Mouse (Mus musculus): ENCODE measurements around the gene Gpatch1. TPM values are rescaled to one million over a fixed set of nuclear protein-coding genes. Genes with fewer than 3 reads are reported as not detected.
A peak's percentile ranks its signal among the peaks of the same experiment; 100 is the strongest.
"Not testable (repeated sequence)": the region's sequence is repeated elsewhere in the genome, so short reads cannot be mapped to it uniquely, and the experiment has no call there.

Gene Gpatch1
- total RNA-seq, 1 experiment from 2014 or later, result 14.1 TPM

DNA sequence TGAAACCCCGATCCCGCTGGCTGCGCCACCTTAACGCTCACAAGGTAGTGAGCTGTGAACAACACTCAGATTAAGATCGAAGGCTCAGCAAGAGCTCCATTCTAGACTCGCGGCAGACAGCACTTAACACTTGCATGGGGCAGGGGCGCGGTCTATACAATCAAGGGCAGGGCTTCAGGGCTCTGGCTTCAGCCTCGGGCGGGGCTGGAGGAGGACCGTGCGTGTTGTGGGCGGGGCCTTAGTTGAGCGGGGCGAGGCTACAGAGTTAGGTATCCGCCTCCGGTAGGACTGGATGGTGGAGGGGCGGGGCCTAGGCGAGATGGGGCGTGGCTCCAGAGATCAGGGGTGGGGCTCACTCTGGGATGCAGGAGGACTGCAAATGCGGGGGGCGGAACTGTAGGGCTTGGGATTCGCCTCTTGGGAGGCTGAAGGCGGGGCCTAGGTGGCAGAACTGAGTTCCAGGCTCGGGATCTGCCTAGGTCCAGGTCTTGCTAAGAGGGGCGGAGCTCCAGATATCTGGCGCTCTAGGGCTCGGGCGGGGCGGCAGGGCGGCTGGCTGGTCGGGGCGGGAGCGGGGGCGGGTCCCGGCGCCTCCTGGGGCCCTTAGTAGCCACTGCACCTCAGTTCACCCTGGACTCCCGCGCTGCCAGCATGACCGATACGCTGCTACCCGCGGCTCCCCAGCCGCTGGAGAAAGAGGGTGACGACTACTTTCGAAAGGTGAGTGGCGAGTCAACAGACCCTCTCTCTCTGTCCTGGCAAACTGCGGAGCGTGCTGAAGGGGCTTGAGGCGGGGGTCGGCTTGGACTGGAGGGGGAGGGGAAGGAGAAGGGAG is 15.7 kb upstream of the Gpatch1 start, which contains the start of gene Rhpn2:
Gene Rhpn2 (plus strand): TSS at position 479 of the 835 bp plus-strand sequence.
- peak; percentile 91 for ATAC-seq (ENCODE audit: extremely low read depth, insufficient number of reproducible peaks, low FRiP score, poor library complexity, severe bottlenecking)

DNA sequence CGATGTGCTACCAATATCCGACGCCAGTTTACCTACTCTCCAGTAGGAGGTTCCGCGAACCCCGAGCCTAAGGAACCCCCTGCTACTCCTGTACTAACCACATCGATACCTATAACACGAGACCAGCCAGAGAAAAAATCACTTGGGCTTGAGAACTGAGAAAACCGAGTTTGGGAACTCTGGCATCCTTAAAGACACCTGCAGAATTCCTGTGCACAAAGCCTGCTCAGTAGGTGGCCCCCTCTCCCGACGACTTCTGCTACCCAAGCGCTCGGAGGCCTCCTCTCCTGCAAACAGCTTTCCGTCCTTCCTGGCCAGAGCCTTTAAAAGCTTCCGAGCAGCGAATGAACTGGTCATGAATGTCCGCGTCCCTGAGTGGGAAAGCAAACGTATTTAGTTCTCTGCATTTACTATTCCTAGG is 15.0 kb upstream of the Gpatch1 start:
- ATAC-seq (ENCODE audit: extremely low read depth, insufficient number of reproducible peaks, low FRiP score, poor library complexity, severe bottlenecking), result no peak

DNA sequence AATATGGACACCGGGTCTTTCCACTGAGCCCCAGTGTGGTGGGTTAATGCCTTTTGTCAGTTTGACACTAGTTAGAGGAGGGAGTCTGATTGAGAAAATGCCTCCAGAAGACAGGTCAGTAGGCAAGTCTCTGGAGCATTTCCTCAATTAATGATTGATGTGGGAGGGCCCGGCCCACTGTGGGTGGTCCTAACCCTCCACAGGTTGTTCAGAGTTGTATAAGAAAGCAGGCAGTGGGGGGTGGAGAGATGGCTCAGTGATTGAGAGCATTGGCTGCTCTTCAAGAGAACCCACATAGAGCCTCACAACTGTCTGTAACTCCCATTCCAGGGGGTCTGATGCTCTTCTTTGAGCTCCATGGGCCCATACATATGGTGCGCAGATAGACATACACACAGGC is 13.3 kb upstream of the Gpatch1 start:
- no peak for ATAC-seq (ENCODE audit: extremely low read depth, insufficient number of reproducible peaks, low FRiP score, poor library complexity, severe bottlenecking)

DNA sequence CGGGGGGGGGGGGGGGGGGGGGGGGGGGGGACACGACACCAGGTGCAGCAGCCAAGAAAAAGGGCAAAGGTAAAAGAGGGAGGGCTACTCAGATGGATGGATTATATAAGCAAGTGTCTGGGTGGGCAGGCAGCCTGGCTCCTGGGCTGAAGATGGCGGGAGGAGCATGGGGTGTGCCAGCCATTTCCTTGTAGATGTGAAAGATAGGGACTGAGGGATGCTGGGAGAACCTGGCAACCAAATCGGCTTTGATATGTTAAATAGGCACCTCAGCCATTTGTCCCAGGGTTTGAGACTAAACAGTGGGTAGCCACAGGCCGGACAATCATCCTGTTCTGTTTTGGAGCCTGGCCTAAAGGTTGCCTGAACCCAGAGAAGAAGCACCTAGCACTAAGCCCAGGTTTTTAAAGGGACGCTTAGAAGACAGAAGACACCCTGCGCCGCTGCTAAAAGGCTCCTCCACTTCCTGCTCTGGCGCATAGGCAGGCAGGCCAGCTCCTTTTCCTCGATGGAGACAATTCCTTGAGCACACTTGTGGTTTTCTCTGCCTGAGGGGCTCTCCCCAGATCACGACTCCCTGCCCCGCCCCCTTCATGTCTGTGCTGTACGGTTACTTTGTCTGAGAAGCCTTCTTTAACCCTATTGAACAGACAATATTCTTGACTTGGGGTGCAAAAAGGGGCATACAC is 4.6 kb upstream of the Gpatch1 start:
- no peak for ATAC-seq (ENCODE audit: extremely low read depth, insufficient number of reproducible peaks, low FRiP score, poor library complexity, severe bottlenecking)

- no peak for ATAC-seq (ENCODE audit: extremely low read depth, insufficient number of reproducible peaks, low FRiP score, poor library complexity, severe bottlenecking)
Observed at GRCm38 (mm10) chr7:35322161-35322560, 3.9 kb upstream of the Gpatch1 start.

DNA sequence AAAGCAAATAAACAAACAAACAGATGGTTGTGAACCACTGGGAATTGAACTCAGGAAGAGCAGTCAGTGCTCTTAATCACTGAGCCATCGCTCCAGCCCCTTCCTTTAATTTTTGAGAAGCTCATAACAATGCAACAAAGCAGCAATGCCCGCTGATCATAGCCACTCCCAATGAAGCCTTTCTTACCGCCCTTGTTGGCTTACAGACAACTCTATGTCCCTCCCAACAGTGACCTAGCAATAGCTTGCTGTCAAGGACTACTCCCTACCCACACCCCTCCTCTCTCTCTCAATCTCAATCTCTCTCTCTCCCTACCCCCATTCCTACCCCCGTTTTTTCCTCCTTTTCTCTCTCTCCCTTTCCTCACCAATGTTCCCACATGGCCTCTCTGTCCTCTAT is 1.5 kb upstream of the Gpatch1 start:
- no peak for ATAC-seq (ENCODE audit: extremely low read depth, insufficient number of reproducible peaks, low FRiP score, poor library complexity, severe bottlenecking)

DNA sequence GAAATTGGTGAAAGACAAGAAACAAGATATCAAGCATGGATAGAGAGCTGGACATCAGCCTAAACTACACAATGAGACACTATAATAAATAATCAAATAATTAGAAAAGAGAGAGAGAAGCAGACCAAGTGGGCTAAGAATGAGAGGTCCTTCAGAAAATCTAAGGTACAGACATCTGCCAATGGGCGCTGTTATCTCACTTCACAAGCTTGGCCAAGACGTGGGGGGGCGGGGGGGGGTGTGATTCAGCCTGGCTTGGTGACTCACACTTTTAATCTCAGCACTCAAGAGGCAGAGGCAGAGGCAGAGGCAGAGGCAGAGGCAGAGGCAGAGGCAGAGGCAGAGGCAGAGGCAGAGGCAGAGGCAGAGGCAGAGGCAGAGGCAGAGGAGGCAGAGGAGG is 981 bp upstream of the Gpatch1 start:
- not testable (repeated sequence) for ATAC-seq (ENCODE audit: extremely low read depth, insufficient number of reproducible peaks, low FRiP score, poor library complexity, severe bottlenecking)

GRCm38 (mm10) chr7:35314156-35314555 is 4.1 kb downstream of the Gpatch1 start:
- ATAC-seq (ENCODE audit: extremely low read depth, insufficient number of reproducible peaks, low FRiP score, poor library complexity, severe bottlenecking), result no peak

DNA sequence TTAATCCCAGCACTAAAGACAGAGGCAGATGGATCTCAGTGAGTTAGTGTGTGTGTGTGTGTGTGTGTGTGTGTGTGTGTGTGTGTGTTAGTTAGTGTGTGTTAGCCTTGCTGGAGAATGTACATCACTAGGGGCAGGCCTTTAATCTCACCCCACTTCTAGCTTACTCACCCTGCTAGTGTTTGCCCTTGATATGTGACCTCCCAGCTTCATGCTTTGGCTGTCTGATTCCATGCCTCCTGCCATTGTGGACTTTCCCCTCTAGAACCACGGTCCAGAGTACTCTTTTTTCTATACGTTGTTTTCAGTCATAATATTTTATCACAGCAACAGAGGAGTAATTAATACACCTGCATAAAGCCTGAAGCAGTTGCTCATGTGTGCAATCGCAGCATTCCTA is 7.0 kb downstream of the Gpatch1 start:
- no peak for ATAC-seq (ENCODE audit: extremely low read depth, insufficient number of reproducible peaks, low FRiP score, poor library complexity, severe bottlenecking)

GRCm38 (mm10) chr7:35300792-35301191 is 17.4 kb downstream of the Gpatch1 start:
- no peak for ATAC-seq (ENCODE audit: extremely low read depth, insufficient number of reproducible peaks, low FRiP score, poor library complexity, severe bottlenecking)

DNA sequence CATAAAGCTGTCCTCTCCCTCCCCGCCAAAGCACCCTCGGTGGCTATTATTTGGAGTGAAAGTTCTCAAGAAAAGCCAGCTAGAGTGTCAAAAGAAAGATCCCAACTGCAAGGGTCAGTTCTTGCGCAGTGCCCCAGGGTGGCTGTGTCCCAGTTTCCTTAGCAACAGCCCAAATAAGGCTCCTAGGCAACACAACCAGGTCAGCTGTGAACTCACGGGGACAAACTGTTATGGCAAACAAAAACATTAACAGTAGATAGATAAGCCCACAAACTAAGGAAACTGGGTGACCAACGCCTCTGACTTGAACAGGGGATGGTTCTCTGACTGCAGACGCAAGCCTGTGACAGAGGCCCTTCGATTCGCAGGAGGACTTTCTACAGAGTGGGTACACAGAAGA is 18.6 kb downstream of the Gpatch1 start:
- no peak for ATAC-seq (ENCODE audit: extremely low read depth, insufficient number of reproducible peaks, low FRiP score, poor library complexity, severe bottlenecking)

DNA sequence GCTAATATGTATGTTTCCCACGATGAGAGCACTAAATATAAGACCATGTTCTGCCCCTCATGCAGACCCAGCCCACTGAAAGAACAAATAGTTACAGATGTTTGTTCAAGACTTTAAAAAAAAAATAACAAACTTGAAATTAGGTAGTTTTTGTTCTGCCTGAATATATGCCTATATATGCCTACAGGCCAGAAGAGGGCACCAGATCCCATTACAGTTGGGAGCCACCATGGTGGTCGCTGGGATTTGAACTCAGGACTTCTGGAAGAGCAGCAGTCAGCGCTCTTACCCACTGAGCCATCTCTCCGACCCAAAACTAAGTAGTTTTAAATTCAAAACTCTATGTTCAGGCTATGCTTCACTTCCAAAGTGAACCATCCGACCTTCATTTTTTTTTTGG is 20.4 kb downstream of the Gpatch1 start:
- no peak for ATAC-seq (ENCODE audit: extremely low read depth, insufficient number of reproducible peaks, low FRiP score, poor library complexity, severe bottlenecking)

- no peak for ATAC-seq (ENCODE audit: extremely low read depth, insufficient number of reproducible peaks, low FRiP score, poor library complexity, severe bottlenecking)
Observed at GRCm38 (mm10) chr7:35295631-35296030, 22.6 kb downstream of the Gpatch1 start.

DNA sequence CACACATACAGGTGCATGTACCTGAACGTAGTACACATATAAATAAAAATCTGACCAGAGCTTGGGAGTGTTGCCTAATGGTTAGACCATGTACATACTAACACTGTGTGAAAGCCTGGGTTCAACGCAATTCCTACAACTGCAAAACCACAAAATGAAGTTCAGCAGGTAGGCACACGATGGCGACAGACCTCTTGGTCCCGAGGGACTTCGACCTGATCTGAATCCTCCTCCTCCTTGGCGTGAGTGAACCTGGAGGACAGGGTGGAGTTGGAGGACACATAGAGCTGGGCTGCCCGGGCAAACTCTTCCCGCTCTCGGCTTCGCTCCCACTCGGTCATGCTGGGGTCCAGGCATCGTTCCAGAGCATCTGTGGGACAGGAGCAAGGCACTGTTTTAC is 24.8 kb downstream of the Gpatch1 start:
- ATAC-seq (ENCODE audit: extremely low read depth, insufficient number of reproducible peaks, low FRiP score, poor library complexity, severe bottlenecking), result no peak

DNA sequence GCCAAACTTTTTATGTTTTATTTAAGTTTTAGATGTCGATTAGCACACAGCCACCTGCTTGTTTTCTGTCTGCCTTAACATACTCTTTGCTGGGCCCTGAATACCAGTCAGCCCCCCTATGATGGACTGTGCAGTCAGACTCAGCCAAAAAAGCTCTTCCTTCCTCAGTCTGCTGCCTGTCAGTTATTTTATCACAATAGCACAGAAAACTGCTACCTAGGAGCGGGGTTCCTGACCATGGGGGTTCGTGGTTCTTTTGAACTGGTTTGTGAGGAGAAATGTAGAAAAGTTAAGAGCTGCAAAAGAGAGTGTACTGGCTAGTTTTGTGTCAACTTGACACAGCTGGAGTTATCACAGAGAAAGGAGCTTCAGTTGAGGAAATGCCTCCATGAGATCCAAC is 39.3 kb downstream of the Gpatch1 start:
- no peak for ATAC-seq (ENCODE audit: extremely low read depth, insufficient number of reproducible peaks, low FRiP score, poor library complexity, severe bottlenecking)

DNA sequence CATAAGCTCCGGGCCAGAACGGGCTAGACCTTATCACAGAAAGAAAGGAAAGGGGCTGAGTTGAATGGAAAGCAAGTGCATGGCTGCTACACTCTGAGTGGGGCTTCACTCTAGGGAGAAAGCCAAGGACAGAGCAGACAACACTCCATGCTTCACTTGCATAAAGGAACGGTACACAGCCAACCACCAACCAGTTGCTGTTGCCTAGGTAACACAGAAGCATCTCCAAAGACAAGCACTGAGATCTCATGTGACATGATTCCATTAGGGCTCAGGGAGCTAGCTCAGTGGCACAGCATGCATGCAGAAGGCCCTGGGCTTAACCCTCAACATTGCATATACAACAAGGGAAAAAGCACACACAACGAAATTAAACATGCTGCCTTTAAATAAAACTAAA is 40.8 kb downstream of the Gpatch1 start:
- no peak for ATAC-seq (ENCODE audit: extremely low read depth, insufficient number of reproducible peaks, low FRiP score, poor library complexity, severe bottlenecking)

DNA sequence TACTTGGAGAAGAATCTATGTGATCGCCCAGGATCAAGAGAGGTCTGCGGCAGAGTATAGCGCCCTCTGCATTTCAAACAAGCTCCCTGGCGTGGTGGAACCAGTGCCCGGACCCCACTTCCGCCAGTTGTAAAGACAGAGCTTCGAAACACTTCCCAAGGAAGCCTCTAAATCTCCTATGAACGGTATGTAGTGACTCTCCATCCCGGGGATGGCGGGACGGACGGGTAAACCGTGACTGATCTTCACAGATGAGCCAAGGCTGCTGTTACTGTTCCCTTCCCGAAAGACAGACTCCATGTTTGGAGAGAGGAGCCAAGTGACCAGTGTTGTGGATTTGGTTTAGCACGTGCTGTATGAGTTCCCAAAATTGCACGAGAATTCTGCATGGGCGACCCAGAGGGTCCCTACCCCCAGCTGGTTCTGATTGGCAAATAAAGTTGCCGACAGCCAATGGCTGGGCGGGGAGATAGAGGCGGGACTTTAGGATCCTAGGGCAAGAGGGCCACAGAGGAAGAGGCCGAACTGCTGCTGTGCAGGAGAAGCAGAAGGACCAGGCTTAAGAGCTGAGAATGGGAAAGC is 48.7 kb downstream of the Gpatch1 start:
- ATAC-seq (ENCODE audit: extremely low read depth, insufficient number of reproducible peaks, low FRiP score, poor library complexity, severe bottlenecking), result peak; percentile 28; the same call in 1 of the 2 replicates

DNA sequence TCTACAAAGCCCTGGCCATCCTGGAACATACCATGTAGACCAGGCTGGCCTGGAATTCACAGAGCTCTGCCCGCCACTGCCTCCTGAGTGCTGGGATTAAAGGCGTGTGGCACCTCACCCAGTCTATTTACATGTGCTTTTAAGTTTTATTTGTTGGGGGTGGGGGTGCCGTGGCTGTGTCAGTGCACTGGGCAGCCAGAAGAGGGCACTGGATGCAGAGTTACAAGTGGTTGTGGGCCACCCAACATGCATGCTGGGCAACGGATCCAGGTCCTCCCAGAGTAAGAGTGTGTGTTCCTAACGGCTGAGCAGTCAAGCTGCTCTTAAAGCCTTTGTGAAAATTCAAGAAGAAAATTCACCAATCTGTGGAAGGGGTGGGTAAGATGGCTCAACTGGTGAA is 50.4 kb downstream of the Gpatch1 start:
- ATAC-seq (ENCODE audit: extremely low read depth, insufficient number of reproducible peaks, low FRiP score, poor library complexity, severe bottlenecking), result no peak

GRCm38 (mm10) chr7:35266666-35267065 is 51.6 kb downstream of the Gpatch1 start:
- no peak for ATAC-seq (ENCODE audit: extremely low read depth, insufficient number of reproducible peaks, low FRiP score, poor library complexity, severe bottlenecking)

- no peak; the same call in 1 of the 2 replicates for ATAC-seq (ENCODE audit: extremely low read depth, insufficient number of reproducible peaks, low FRiP score, poor library complexity, severe bottlenecking)
Observed at GRCm38 (mm10) chr7:35264746-35265145, 53.5 kb downstream of the Gpatch1 start.
